Mouse (Mus musculus): ENCODE measurements around the gene Tnip2.

The Tnip2 gene

GRCm38 (mm10) chr5:34461294-34461693 is 52.5 kb downstream of the Tnip2 start:
- DNase-seq (ENCODE audit: low spot score): no peak

DNA sequence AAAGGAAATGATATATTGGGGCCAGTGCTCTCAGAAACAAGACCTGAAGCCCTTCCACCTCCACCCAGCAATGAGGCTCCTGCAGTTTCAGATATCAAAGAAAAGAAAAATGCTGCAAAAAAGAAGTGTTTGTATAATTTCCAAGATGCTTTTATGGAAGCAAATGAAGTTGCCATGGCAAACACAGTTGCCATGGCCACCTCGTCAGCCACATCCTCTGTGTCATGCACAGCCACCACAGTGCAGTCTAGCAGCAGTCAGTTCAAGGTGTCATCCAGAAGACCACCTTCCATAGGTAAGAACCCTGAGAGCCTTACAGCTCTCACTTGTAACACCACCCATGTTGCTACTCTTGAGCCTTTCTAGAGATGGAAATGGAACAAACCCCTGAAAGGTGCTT is 54.8 kb downstream of the Tnip2 start:
- no peak for DNase-seq (ENCODE audit: low spot score)

DNA sequence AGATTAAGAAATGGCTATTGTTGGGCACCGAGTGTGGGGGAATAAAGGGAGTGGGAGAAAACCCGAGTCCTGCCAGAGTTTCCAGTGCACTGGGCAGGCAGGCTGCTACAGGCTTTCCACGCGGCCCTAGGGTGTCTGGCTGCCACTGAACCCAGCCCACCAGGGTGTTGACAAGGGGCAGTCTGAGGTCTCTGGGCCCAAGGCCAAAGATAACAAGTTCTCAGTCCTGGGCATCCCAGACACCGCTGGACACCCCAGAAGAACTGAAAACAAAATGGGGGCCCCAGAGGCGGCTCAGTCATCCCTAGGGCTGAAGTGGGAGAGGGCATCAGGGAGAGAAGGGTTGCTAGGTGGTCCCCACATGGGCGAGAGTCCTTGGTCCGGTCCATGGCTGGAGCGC is 67.6 kb downstream of the Tnip2 start:
- DNase-seq (ENCODE audit: low spot score): no peak
